Mouse (Mus musculus): ENCODE results near the gene B430306N03Rik. TPM values are rescaled to one million over a fixed set of nuclear protein-coding genes. Genes with fewer than 3 reads are reported as not detected.

Gene B430306N03Rik
- polyA plus RNA-seq, 1 experiment = 4.3 TPM

GRCm38 (mm10) chr17:48372987-48373386 is 57.0 kb downstream of the B430306N03Rik start:
- Histone ChIP-seq H3K27me3 (ENCODE audit: control insufficient read depth, insufficient read depth, low read length) (no peaks in the 10 kb centered on the region), H3K36me3 (ENCODE audit: control insufficient read depth, insufficient read depth, low read length) (no peaks in the 10 kb centered on the region), H3K27ac (ENCODE audit: control insufficient read depth, insufficient read depth, low read length) (no peak overlapping the region), H3K4me3 (ENCODE audit: control insufficient read depth, insufficient read depth, low read length) (no peak overlapping the region), H3K4me1 (replicated peaks; ENCODE audit: control insufficient read depth, insufficient read depth, low read length) (no peaks in the 10 kb centered on the region)
- WGBS = 94% methylated on average over 8 of the region's 8 CpGs
- TF ChIP-seq POLR2A (IDR thresholded peaks at IDR 0.05; ENCODE audit: control insufficient read depth, extremely low read depth, insufficient read depth, low read length, poor library complexity) (no peak), CTCF (IDR thresholded peaks at IDR 0.05; ENCODE audit: borderline replicate concordance, control insufficient read depth, extremely low read depth, insufficient read depth, low read length, poor library complexity) (no peak)
- DNase-seq = no peak

GRCm38 (mm10) chr17:48376102-48376501 is 60.2 kb downstream of the B430306N03Rik start:
- Histone ChIP-seq H3K36me3 (ENCODE audit: control insufficient read depth, insufficient read depth, low read length) (no peaks in the 10 kb centered on the region), H3K4me3 (ENCODE audit: control insufficient read depth, insufficient read depth, low read length) (no peak overlapping the region), H3K27ac (ENCODE audit: control insufficient read depth, insufficient read depth, low read length) (no peak overlapping the region), H3K4me1 (replicated peaks; ENCODE audit: control insufficient read depth, insufficient read depth, low read length) (no peaks in the 10 kb centered on the region), H3K27me3 (ENCODE audit: control insufficient read depth, insufficient read depth, low read length) (no peaks in the 10 kb centered on the region)
- no peak for DNase-seq
- TF ChIP-seq POLR2A (IDR thresholded peaks at IDR 0.05; ENCODE audit: control insufficient read depth, extremely low read depth, insufficient read depth, low read length, poor library complexity) (no peak), CTCF (IDR thresholded peaks at IDR 0.05; ENCODE audit: borderline replicate concordance, control insufficient read depth, extremely low read depth, insufficient read depth, low read length, poor library complexity) (no peak)
- 100% methylated on average over 1 of the region's 1 CpGs for WGBS

Other genes with a start within 250 kb of the B430306N03Rik start
- 0.12 TPM in 1 of 2 replicates, not detected in the other for gene 1700067P10Rik, start 226.8 kb upstream of the B430306N03Rik start, polyA plus RNA-seq (2012; rRNA removed)
- gene 9830107B12Rik, start 169.9 kb upstream of the B430306N03Rik start, polyA plus RNA-seq (2012; rRNA removed) = 0.15 and 0.28 TPM in 2 replicates
- gene A530064D06Rik, start 148.9 kb upstream of the B430306N03Rik start, polyA plus RNA-seq (2012; rRNA removed) = 0.92 and 1.2 TPM in 2 replicates
- 0.08 and 0.09 TPM in 2 replicates for gene Trem1, start 83.4 kb upstream of the B430306N03Rik start, polyA plus RNA-seq (2012; rRNA removed)
- 0.23 and 0.27 TPM in 2 replicates for gene Trem3, start 68.4 kb upstream of the B430306N03Rik start, polyA plus RNA-seq (2012; rRNA removed)
- 4.3 and 4.7 TPM in 2 replicates for gene Treml4, start 51.8 kb upstream of the B430306N03Rik start, polyA plus RNA-seq (2012; rRNA removed)
- gene Treml2, start 16.6 kb upstream of the B430306N03Rik start, polyA plus RNA-seq (2012; rRNA removed) = 54.8 and 56.4 TPM in 2 replicates
- gene Trem2, start 30.3 kb downstream of the B430306N03Rik start, polyA plus RNA-seq (2012; rRNA removed) = 7.1 and 11.7 TPM in 2 replicates
- gene Treml1, start 43.8 kb downstream of the B430306N03Rik start, polyA plus RNA-seq (2012; rRNA removed) = 0.73 TPM in 1 of 2 replicates, not detected in the other
- 210 and 244 TPM in 2 replicates for gene Nfya, start 93.8 kb downstream of the B430306N03Rik start, polyA plus RNA-seq (2012; rRNA removed)
- 12.0 TPM in 2 replicates for gene Oard1, start 93.9 kb downstream of the B430306N03Rik start, polyA plus RNA-seq (2012; rRNA removed)
- gene Apobec2, start 116.8 kb downstream of the B430306N03Rik start, polyA plus RNA-seq (2012; rRNA removed) = 0.99 and 7.6 TPM in 2 replicates
- gene Tspo2, start 135.4 kb downstream of the B430306N03Rik start, polyA plus RNA-seq (2012; rRNA removed) = 0.22 and 0.31 TPM in 2 replicates
- gene Unc5cl, start 138.8 kb downstream of the B430306N03Rik start, polyA plus RNA-seq (2012; rRNA removed) = 68.1 and 72.7 TPM in 2 replicates

All from thymus, adult 2 months (tissue).